In genomic region chr14:76622634-76623291, GRCm38 (mm10) we compare ENCODE assay signal across 9 mouse cellular contexts.
DNase-seq lines count a peak whose midpoint lies in the region; ATAC-seq and TF ChIP-seq lines count a peak whose summit lies in the region.
"Had no signal": no experiment of that assay in that cellular context is flagged by ENCODE, and none has a peak within 500 bp of the region (broad histone marks: within the 10 kb centered on the region; RNA-seq: fewer than 3 reads in every experiment).

No protein-coding gene starts in this region.

- 0 out of 2 replicates have a peak overlapping the region, but pooled peaks have one; percentile 8 for H3K4me2 ChIP-seq in forebrain, embryonic 14.5 days (ENCODE audit: low read length)

- peak; percentile 37; the same call in 1 of the 2 replicates for ATAC-seq in forebrain, embryonic 14.5 days
- peak; percentile 36; the same call in 1 of the 2 replicates for ATAC-seq in megakaryocyte progenitor cell, adult 5-6 weeks (replicated peaks; ENCODE audit: poor library complexity)

- H3K4me1 ChIP-seq in heart, adult 2 months (ENCODE audit: control insufficient read depth, insufficient read depth, low read length), result peaks cover 11% of the 10 kb centered on the region
- H3K4me1 ChIP-seq in forebrain, embryonic 14.5 days (ENCODE audit: control insufficient read depth, insufficient read depth, low read length), result peaks cover 29% of the 10 kb centered on the region
- H3K4me1 ChIP-seq in testis, adult 2 months (ENCODE audit: control insufficient read depth, insufficient read depth, low read length), result peaks cover 22% of the 10 kb centered on the region

- H3K9me3 ChIP-seq in forebrain, embryonic 14.5 days (replicated peaks; ENCODE audit: control insufficient read depth, low read length), result no peaks in the 10 kb centered on the region

- no peak for TF ChIP-seq CTCF in heart, adult 2 months (IDR thresholded peaks at IDR 0.05)
- no peak for TF ChIP-seq CTCF in testis, adult 2 months (IDR thresholded peaks at IDR 0.05; ENCODE audit: control insufficient read depth, insufficient read depth, insufficient replicate concordance, low read depth, low read length)

- H3K79me2 ChIP-seq in heart, adult 2 months (replicated peaks; ENCODE audit: control insufficient read depth, insufficient read depth, low read length), result no peaks in the 10 kb centered on the region

- no peak for TF ChIP-seq EP300 in heart, adult 2 months (IDR thresholded peaks at IDR 0.05; ENCODE audit: insufficient read depth, low read depth, low read length)

- peak overlapping the region; percentile 24 for H3K4me3 ChIP-seq in heart, adult 2 months
- H3K4me3 ChIP-seq in forebrain, embryonic 14.5 days (ENCODE audit: low read depth, low read length), result no peak overlapping the region
- no peak overlapping the region for H3K4me3 ChIP-seq in testis, adult 2 months (ENCODE audit: control insufficient read depth, low read depth, low read length)
- H3K4me3 ChIP-seq: erythroblast, embryonic 14.5 days had no signal

- no peak for TF ChIP-seq POLR2A in heart, adult 2 months (IDR thresholded peaks at IDR 0.05; ENCODE audit: insufficient read depth, low read depth, low read length)
- TF ChIP-seq POLR2A in testis, adult 2 months (IDR thresholded peaks at IDR 0.05; ENCODE audit: control insufficient read depth, low read depth, low read length), result no peak

- intact Hi-C loops in heart, adult 2 months (cut with DNase I), result loop anchor here (5.0 kb wide), 1 partner anchor 195 kb away; no protein-coding TSS in a partner anchor
- intact Hi-C loops in heart, postnatal 36 days (cut with DNase I), result loop anchor here (2.0 to 5.0 kb wide), 2 partner anchors 70 to 196 kb away; no protein-coding TSS in a partner anchor

- DNase-seq in heart, adult 2 months, result peak; percentile 47 to 52
- no peak for DNase-seq in heart, postnatal 36 days
- peak; percentile 64 for DNase-seq in forebrain, embryonic 14.5 days (ENCODE audit: low spot score)
- peak; percentile 30 for DNase-seq in kidney, adult 18-20 months
- DNase-seq in layer of hippocampus, adult 11-12 months (ENCODE audit: low spot score), result no peak
- DNase-seq in T-cell, adult 2 months (ENCODE audit: low spot score), result no peak

- WGBS in heart, adult 2 months, result 25% methylated on average over 11 of the region's 11 CpGs
- WGBS in forebrain, embryonic 14.5 days, result 7% methylated on average over 11 of the region's 11 CpGs

- peak overlapping the region; percentile 73 for H3K27ac ChIP-seq in heart, adult 2 months
- 0 out of 2 replicates have a peak overlapping the region, but pooled peaks have one; percentile 17 for H3K27ac ChIP-seq in forebrain, embryonic 14.5 days (ENCODE audit: low read depth, low read length)
- peak overlapping the region; percentile 88 for H3K27ac ChIP-seq in testis, adult 2 months (ENCODE audit: control insufficient read depth, insufficient read depth, low read depth, low read length)

- no peaks in the 10 kb centered on the region for H3K27me3 ChIP-seq in heart, adult 2 months (ENCODE audit: control insufficient read depth, insufficient read depth, low read length)
- H3K27me3 ChIP-seq in forebrain, embryonic 14.5 days (replicated peaks; ENCODE audit: control insufficient read depth, insufficient read depth, low read length), result no peaks in the 10 kb centered on the region
- no peaks in the 10 kb centered on the region for H3K27me3 ChIP-seq in testis, adult 2 months (ENCODE audit: control insufficient read depth, insufficient read depth, low read length)

- H3K36me3 ChIP-seq in heart, adult 2 months (ENCODE audit: control insufficient read depth, insufficient read depth, low read length), result 0 out of 2 replicates have a peak, but pooled peaks cover 1% of the 10 kb centered on the region
- no peaks in the 10 kb centered on the region for H3K36me3 ChIP-seq in forebrain, embryonic 14.5 days (ENCODE audit: control insufficient read depth, insufficient read depth, low read length)
- H3K36me3 ChIP-seq in testis, adult 2 months (ENCODE audit: control insufficient read depth, insufficient read depth, low read length), result no peaks in the 10 kb centered on the region

- no peak overlapping the region for H3K9ac ChIP-seq in heart, adult 2 months (ENCODE audit: low read depth, low read length)
- H3K9ac ChIP-seq in forebrain, embryonic 14.5 days (ENCODE audit: low read length), result no peak overlapping the region

Comparison
In these comparisons a context has a peak if more than half of its experiments do, and no peak if none do; other contexts are left out.
1. DNase-seq: peak in heart, adult 2 months (2 of 2), forebrain, embryonic 14.5 days (single experiment) and kidney, adult 18-20 months (single experiment); none in heart, postnatal 36 days (0 of 2), layer of hippocampus, adult 11-12 months (single experiment) and T-cell, adult 2 months (single experiment).
2. H3K27ac ChIP-seq: peak in every context shown above with its lines; median percentile 88 in testis, adult 2 months; 73 in heart, adult 2 months; 17 in forebrain, embryonic 14.5 days.